Comparison of ENCODE assay signal across 13 mouse cellular contexts in the genomic region with DNA sequence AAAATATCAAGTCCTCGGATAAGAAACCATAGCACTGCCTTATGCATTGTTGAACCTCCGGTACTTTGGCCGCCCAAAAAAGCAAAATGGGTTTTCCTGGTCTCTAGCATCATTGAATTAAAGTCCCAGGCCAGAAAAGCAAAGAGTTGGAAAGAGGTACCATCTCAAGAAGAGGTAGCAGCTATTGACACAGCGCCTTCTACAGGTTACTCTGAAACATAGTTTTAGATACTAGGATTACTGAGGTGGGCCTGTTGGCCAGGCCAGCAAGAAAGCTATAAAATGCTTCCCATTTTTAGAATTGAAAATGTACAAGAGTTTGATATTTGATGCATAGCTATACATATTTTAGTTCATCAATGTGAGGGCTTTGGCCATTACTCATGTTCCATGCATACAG. TPM values are rescaled to one million over a fixed set of nuclear protein-coding genes. Genes with fewer than 3 reads are reported as not detected.
DNase-seq lines count a peak whose midpoint lies in the region; ATAC-seq and TF ChIP-seq lines count a peak whose summit lies in the region.
"Had no signal": no experiment of that assay in that cellular context is flagged by ENCODE, and none has a peak within 500 bp of the region (broad histone marks: within the 10 kb centered on the region; RNA-seq: fewer than 3 reads in every experiment).

No protein-coding gene starts in this region.

- no peak for ATAC-seq in forebrain, embryonic 12.5 days (ENCODE audit: low FRiP score)
- ATAC-seq in forebrain, embryonic 15.5 days (replicated peaks), result no peak
- ATAC-seq in lung, postnatal 0 days, result no peak
- no peak for ATAC-seq in intestine, postnatal 0 days
- ATAC-seq in stomach, postnatal 0 days (ENCODE audit: low FRiP score, low TSS enrichment), result no peak
- ATAC-seq: hindbrain, embryonic 16.5 days had no signal

- 92% methylated on average over 4 of the region's 4 CpGs for WGBS in forebrain, embryonic 12.5 days
- WGBS in forebrain, embryonic 15.5 days, result 94% methylated on average over 4 of the region's 4 CpGs
- WGBS in lung, postnatal 0 days, result 87% methylated on average over 4 of the region's 4 CpGs
- 92% methylated on average over 4 of the region's 4 CpGs for WGBS in intestine, postnatal 0 days
- WGBS in stomach, postnatal 0 days, result 94% methylated on average over 4 of the region's 4 CpGs

- H3K4me3 ChIP-seq in forebrain, embryonic 12.5 days (replicated peaks), result no peak overlapping the region
- H3K4me3 ChIP-seq in forebrain, embryonic 15.5 days, result no peak overlapping the region
- no peak overlapping the region for H3K4me3 ChIP-seq in lung, postnatal 0 days (ENCODE audit: low read depth, low read length)
- no peak overlapping the region for H3K4me3 ChIP-seq in intestine, postnatal 0 days (ENCODE audit: low read depth, low read length)
- H3K4me3 ChIP-seq in stomach, postnatal 0 days (ENCODE audit: low read depth, low read length), result no peak overlapping the region
- H3K4me3 ChIP-seq: neural tube, embryonic 15.5 days had no signal

- H3K9ac ChIP-seq in forebrain, embryonic 12.5 days, result no peak overlapping the region
- no peak overlapping the region for H3K9ac ChIP-seq in forebrain, embryonic 15.5 days (replicated peaks)
- no peak overlapping the region for H3K9ac ChIP-seq in lung, postnatal 0 days (replicated peaks; ENCODE audit: low read depth)
- H3K9ac ChIP-seq in intestine, postnatal 0 days (ENCODE audit: low read depth, low read length), result no peak overlapping the region
- H3K9ac ChIP-seq in stomach, postnatal 0 days (ENCODE audit: low read length), result no peak overlapping the region
- H3K9ac ChIP-seq: embryonic facial prominence, embryonic 13.5 days; neural tube, embryonic 15.5 days had no signal

- 0 out of 2 replicates have a peak, but pooled peaks cover 4% of the 10 kb centered on the region for H3K9me3 ChIP-seq in forebrain, embryonic 12.5 days
- no peaks in the 10 kb centered on the region for H3K9me3 ChIP-seq in forebrain, embryonic 15.5 days
- no peaks in the 10 kb centered on the region for H3K9me3 ChIP-seq in lung, postnatal 0 days (ENCODE audit: low read length)
- no peaks in the 10 kb centered on the region for H3K9me3 ChIP-seq in intestine, postnatal 0 days (ENCODE audit: control insufficient read depth)
- H3K9me3 ChIP-seq in stomach, postnatal 0 days (ENCODE audit: control insufficient read depth, low read length), result no peaks in the 10 kb centered on the region
- H3K9me3 ChIP-seq: neural tube, embryonic 15.5 days had no signal

- H3K4me2 ChIP-seq in forebrain, embryonic 12.5 days, result peak overlapping the region; percentile 64; the same call in 1 of the 2 replicates
- H3K4me2 ChIP-seq in forebrain, embryonic 15.5 days (replicated peaks), result no peak overlapping the region
- no peak overlapping the region for H3K4me2 ChIP-seq in lung, postnatal 0 days (replicated peaks; ENCODE audit: low read depth, low read length)
- H3K4me2 ChIP-seq in intestine, postnatal 0 days (replicated peaks; ENCODE audit: low read depth), result no peak overlapping the region
- H3K4me2 ChIP-seq in stomach, postnatal 0 days (replicated peaks; ENCODE audit: low read depth), result no peak overlapping the region
- H3K4me2 ChIP-seq: neural tube, embryonic 15.5 days had no signal

- no peak for TF ChIP-seq EP300 in lung, postnatal 0 days (IDR thresholded peaks at IDR 0.05)
- TF ChIP-seq EP300 in stomach, postnatal 0 days (optimal IDR thresholded peaks at IDR 0.05), result no peak

- peaks cover 24% of the 10 kb centered on the region for H3K4me1 ChIP-seq in forebrain, embryonic 12.5 days
- peaks cover 20% of the 10 kb centered on the region for H3K4me1 ChIP-seq in forebrain, embryonic 15.5 days
- 0 out of 2 replicates have a peak, but pooled peaks cover 6% of the 10 kb centered on the region for H3K4me1 ChIP-seq in lung, postnatal 0 days (ENCODE audit: insufficient read depth, low read depth, low read length)
- no peaks in the 10 kb centered on the region for H3K4me1 ChIP-seq in intestine, postnatal 0 days (replicated peaks; ENCODE audit: control insufficient read depth, insufficient read depth, low read length)
- no peaks in the 10 kb centered on the region for H3K4me1 ChIP-seq in stomach, postnatal 0 days (replicated peaks; ENCODE audit: control insufficient read depth, insufficient read depth)

- TF ChIP-seq CTCF in lung, postnatal 0 days (IDR thresholded peaks at IDR 0.05), result peak; percentile 48; the same call in 1 of the 2 replicates
- peak; percentile 55 for TF ChIP-seq CTCF in intestine, postnatal 0 days (IDR thresholded peaks at IDR 0.05; ENCODE audit: low read depth)
- peak; percentile 48 for TF ChIP-seq CTCF in stomach, postnatal 0 days (IDR thresholded peaks at IDR 0.05; ENCODE audit: low read depth)

- peaks cover 44% of the 10 kb centered on the region for H3K36me3 ChIP-seq in forebrain, embryonic 12.5 days (replicated peaks)
- H3K36me3 ChIP-seq in forebrain, embryonic 15.5 days, result peaks cover 15% of the 10 kb centered on the region
- 0 out of 2 replicates have a peak, but pooled peaks cover 6% of the 10 kb centered on the region for H3K36me3 ChIP-seq in lung, postnatal 0 days (ENCODE audit: insufficient read depth, low read length)
- H3K36me3 ChIP-seq in intestine, postnatal 0 days (ENCODE audit: control insufficient read depth, insufficient read depth), result peaks cover 15% of the 10 kb centered on the region
- H3K36me3 ChIP-seq in stomach, postnatal 0 days (ENCODE audit: control insufficient read depth, insufficient read depth, low read length), result 0 out of 2 replicates have a peak, but pooled peaks cover 4% of the 10 kb centered on the region

- DNase-seq in lung, postnatal 0 days (ENCODE audit: low spot score), result no peak
- DNase-seq in lung, postnatal 4 days, result no peak
- no peak for DNase-seq in stomach, postnatal 0 days (ENCODE audit: low spot score)
- DNase-seq in urinary bladder, postnatal 4 days (ENCODE audit: low spot score in 2 of 2), result no peak
- DNase-seq in spleen, adult 12 weeks (ENCODE audit: low spot score), result no peak
- DNase-seq: layer of hippocampus, postnatal 36 days had no signal

- H3K27ac ChIP-seq in forebrain, embryonic 12.5 days, result no peak overlapping the region
- H3K27ac ChIP-seq in forebrain, embryonic 15.5 days (replicated peaks), result no peak overlapping the region
- H3K27ac ChIP-seq in lung, postnatal 0 days (ENCODE audit: low read length), result no peak overlapping the region
- H3K27ac ChIP-seq in intestine, postnatal 0 days (ENCODE audit: low read depth, low read length), result no peak overlapping the region
- H3K27ac ChIP-seq in stomach, postnatal 0 days (replicated peaks), result no peak overlapping the region
- H3K27ac ChIP-seq: embryonic facial prominence, embryonic 13.5 days; neural tube, embryonic 15.5 days had no signal

- no peaks in the 10 kb centered on the region for H3K27me3 ChIP-seq in forebrain, embryonic 12.5 days
- H3K27me3 ChIP-seq in forebrain, embryonic 15.5 days, result no peaks in the 10 kb centered on the region
- no peaks in the 10 kb centered on the region for H3K27me3 ChIP-seq in lung, postnatal 0 days (replicated peaks; ENCODE audit: insufficient read depth, low read length)
- H3K27me3 ChIP-seq in intestine, postnatal 0 days (replicated peaks; ENCODE audit: control insufficient read depth, insufficient read depth, low read length), result no peaks in the 10 kb centered on the region
- no peaks in the 10 kb centered on the region for H3K27me3 ChIP-seq in stomach, postnatal 0 days (ENCODE audit: control insufficient read depth, insufficient read depth, low read length)
- H3K27me3 ChIP-seq: embryonic facial prominence, embryonic 13.5 days; megakaryocyte, embryonic 14.5 days; neural tube, embryonic 15.5 days had no signal

RNA-seq across cellular contexts. Expression of a gene that starts 2.9 kb away (rescaled TPM):
- 224 and 225 TPM in 2 replicates for polyA plus RNA-seq in forebrain, embryonic 12.5 days (2016; fragmentation: Nextera tagmentation; extraction: Ambion mirVana)
- polyA plus RNA-seq in forebrain, embryonic 15.5 days (2015; fragmentation: Nextera tagmentation; extraction: Ambion mirVana), result 105 and 118 TPM in 2 replicates
- polyA plus RNA-seq in lung, postnatal 0 days (2015; fragmentation: Nextera tagmentation; extraction: Ambion mirVana), result 40.1 and 40.5 TPM in 2 replicates
- 48.5 and 51.4 TPM in 2 replicates for polyA plus RNA-seq in intestine, postnatal 0 days (2015; fragmentation: Nextera tagmentation; extraction: Ambion mirVana)
- 50.6 and 53.5 TPM in 2 replicates for polyA plus RNA-seq in stomach, postnatal 0 days (2015; fragmentation: Nextera tagmentation; extraction: Ambion mirVana)
